Mouse (Mus musculus) liver, embryonic 13.5 days (tissue): Measurements from ENCODE around the gene Fgfbp1. TPM values are rescaled to one million over a fixed set of nuclear protein-coding genes. Genes with fewer than 3 reads are reported as not detected.

Experiments
- polyA plus RNA-seq: library from polyadenylated mRNA; unstranded; fragments of >200 nt; fragmentation: Nextera tagmentation; extraction: Ambion mirVana; gene quantifications from 2 replicates; pipeline ENCODE4 v1.2.1, GENCODE M21; 2015

Gene Fgfbp1
- polyA plus RNA-seq, 1 experiment from 2014 or later: 0.08 TPM

Other genes starting within 250 kb of the Fgfbp1 start
- gene Bst1, start 162.9 kb downstream of the Fgfbp1 start, polyA plus RNA-seq: 0.16 and 0.35 TPM in 2 replicates
- gene Fbxl5, start 160.1 kb downstream of the Fgfbp1 start, polyA plus RNA-seq: 22.3 and 28.4 TPM in 2 replicates
- gene Cd38, start 113.2 kb downstream of the Fgfbp1 start, polyA plus RNA-seq: 10.9 and 13.3 TPM in 2 replicates
- 0.23 and 0.31 TPM in 2 replicates for gene Gm7879, start 68.6 kb downstream of the Fgfbp1 start, polyA plus RNA-seq
- 10.3 and 12.0 TPM in 2 replicates for gene Prom1, start 120.3 kb upstream of the Fgfbp1 start, polyA plus RNA-seq
- gene Tapt1, start 244.8 kb upstream of the Fgfbp1 start, polyA plus RNA-seq: 26.7 and 35.1 TPM in 2 replicates